Mouse (Mus musculus): ENCODE results near the gene Hapln3. TPM values are rescaled to one million over a fixed set of nuclear protein-coding genes. Genes with fewer than 3 reads are reported as not detected.

Hapln3 gene
- polyA plus RNA-seq, 1 experiment: 0.10 TPM

DNA sequence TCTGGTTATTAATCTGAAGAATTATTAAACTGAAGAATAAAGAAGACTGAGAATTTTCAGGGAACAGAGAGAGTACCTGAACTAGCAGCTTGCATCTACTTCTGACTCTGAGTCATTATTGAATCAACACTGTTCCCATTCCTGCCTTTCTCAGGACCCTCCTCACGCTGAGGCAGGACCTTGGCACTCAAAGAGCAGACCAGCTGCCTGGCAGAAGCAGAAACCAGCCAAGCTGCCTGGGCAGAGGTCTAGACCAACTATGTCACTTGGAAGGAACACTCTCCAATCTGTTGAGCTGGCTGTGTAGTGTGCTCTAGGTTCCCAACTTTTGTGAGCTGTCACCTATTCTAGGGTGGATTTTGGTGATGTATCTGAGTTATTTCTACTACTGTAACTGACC, 28.6 kb upstream of the Hapln3 start:
- H3K4me3 ChIP-seq: no peak overlapping the region
- no peaks in the 10 kb centered on the region for H3K36me3 ChIP-seq (ENCODE audit: control insufficient read depth, insufficient read depth)
- H3K79me2 ChIP-seq (ENCODE audit: control insufficient read depth, insufficient read depth): no peaks in the 10 kb centered on the region
- no peaks in the 10 kb centered on the region for H3K27me3 ChIP-seq (ENCODE audit: control insufficient read depth, insufficient read depth, insufficient read length)
- TF ChIP-seq TCF12 (IDR thresholded peaks at IDR 0.05; ENCODE audit: insufficient read depth, poor library complexity, severe bottlenecking) (no peak), USF1 (IDR thresholded peaks at IDR 0.05; ENCODE audit: low read depth) (no peak), MAX (IDR thresholded peaks at IDR 0.05; ENCODE audit: low read depth) (no peak), SRF (IDR thresholded peaks at IDR 0.05; ENCODE audit: control insufficient read depth, insufficient read length, low read depth) (no peak), CEBPB (IDR thresholded peaks at IDR 0.05; ENCODE audit: insufficient read depth, poor library complexity, severe bottlenecking) (no peak)
- no peak overlapping the region for H3ac ChIP-seq (ENCODE audit: control insufficient read depth, insufficient read length)
- no peak overlapping the region for H3K4me2 ChIP-seq (ENCODE audit: low read depth)

- Histone ChIP-seq H3K27me3 (ENCODE audit: control insufficient read depth, insufficient read depth, insufficient read length) (no peaks in the 10 kb centered on the region), H3K79me2 (ENCODE audit: control insufficient read depth, insufficient read depth) (no peaks in the 10 kb centered on the region), H3K36me3 (ENCODE audit: control insufficient read depth, insufficient read depth) (no peaks in the 10 kb centered on the region), H3ac (ENCODE audit: control insufficient read depth, insufficient read length) (no peak overlapping the region), H3K4me3 (peak overlapping the region; percentile 63), H3K4me2 (ENCODE audit: low read depth) (peak overlapping the region; percentile 88)
- TF ChIP-seq POLR2A (IDR thresholded peaks at IDR 0.05; ENCODE audit: insufficient read length, low read depth) (no peak), REST (IDR thresholded peaks at IDR 0.05; ENCODE audit: insufficient read depth, insufficient read length) (no peak), CEBPB (IDR thresholded peaks at IDR 0.05; ENCODE audit: insufficient read depth, poor library complexity, severe bottlenecking) (no peak), SRF (IDR thresholded peaks at IDR 0.05; ENCODE audit: control insufficient read depth, insufficient read length, low read depth) (no peak), E2F4 (IDR thresholded peaks at IDR 0.05; ENCODE audit: insufficient read depth) (no peak), POLR2AphosphoS2 (IDR thresholded peaks at IDR 0.05; ENCODE audit: insufficient read length, low read depth) (no peak), TCF3 (IDR thresholded peaks at IDR 0.05; ENCODE audit: insufficient read length, low read depth) (no peak), MAX (IDR thresholded peaks at IDR 0.05; ENCODE audit: low read depth) (no peak), TCF12 (IDR thresholded peaks at IDR 0.05; ENCODE audit: insufficient read depth, poor library complexity, severe bottlenecking) (no peak), MYOG (IDR thresholded peaks at IDR 0.05; ENCODE audit: control insufficient read depth in 1 of 3, insufficient read depth in 1 of 3, insufficient read length in 2 of 3, low read depth in 2 of 3) (no peak), USF1 (IDR thresholded peaks at IDR 0.05; ENCODE audit: low read depth) (no peak), MYOD1 (IDR thresholded peaks at IDR 0.05; ENCODE audit: control insufficient read depth in 1 of 3, insufficient read length in 2 of 3, low read depth in 2 of 3) (no peak)
These were observed 18.7 kb upstream of the Hapln3 start for GRCm38 (mm10) chr7:79149522-79149921.

DNA sequence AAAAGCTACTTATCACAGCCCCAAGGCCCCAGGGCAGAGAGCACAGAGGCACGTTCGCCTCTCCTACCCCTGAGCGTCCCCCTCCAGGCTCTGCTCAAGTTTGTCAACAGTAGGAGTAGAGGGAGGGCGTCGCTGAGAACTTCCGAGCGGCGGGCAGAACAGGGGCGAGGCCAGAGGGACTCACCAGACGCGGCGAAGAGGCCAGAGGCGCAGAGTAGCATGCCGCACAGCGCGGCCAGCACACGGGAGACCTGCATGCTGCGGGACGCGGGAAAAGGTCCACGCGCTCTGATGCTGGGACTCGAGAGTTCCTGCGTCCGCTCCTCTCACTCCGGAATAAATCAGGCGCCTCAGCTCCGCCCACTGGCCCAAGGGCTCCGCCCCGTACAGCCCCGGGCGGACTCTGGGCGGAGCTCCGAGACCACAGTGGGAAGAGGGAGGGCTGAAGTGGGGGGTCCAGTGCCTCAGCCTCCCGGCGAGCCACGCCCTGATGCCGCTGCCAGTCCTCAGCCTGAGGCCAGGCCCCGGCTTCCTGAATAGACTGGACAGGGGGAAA, 18.0 kb upstream of the Hapln3 start, which contains the start of gene Mfge8:
Gene Mfge8, minus strand, starts transcription at position 350 of the 556 bp plus-strand sequence.
- Histone ChIP-seq H3K27me3 (ENCODE audit: control insufficient read depth, insufficient read depth, insufficient read length) (no peaks in the 10 kb centered on the region), H3K4me2 (ENCODE audit: low read depth) (peak within 1 kb of the TSS; percentile 88), H3K36me3 (ENCODE audit: control insufficient read depth, insufficient read depth) (no peaks in the 10 kb centered on the region), H3ac (ENCODE audit: control insufficient read depth, insufficient read length) (peak within 1 kb of the TSS; percentile 26), H3K4me3 (peak within 1 kb of the TSS; percentile 63), H3K79me2 (ENCODE audit: control insufficient read depth, insufficient read depth) (no peaks in the 10 kb centered on the region)
- TF ChIP-seq E2F4 (IDR thresholded peaks at IDR 0.05; ENCODE audit: insufficient read depth) (no peak), TCF3 (IDR thresholded peaks at IDR 0.05; ENCODE audit: insufficient read length, low read depth) (no peak), SRF (IDR thresholded peaks at IDR 0.05; ENCODE audit: control insufficient read depth, insufficient read length, low read depth) (no peak), MYOD1 (IDR thresholded peaks at IDR 0.05; ENCODE audit: control insufficient read depth in 1 of 3, insufficient read length in 2 of 3, low read depth in 2 of 3) (no peak), POLR2A (IDR thresholded peaks at IDR 0.05; ENCODE audit: insufficient read length, low read depth) (peak; percentile 93), POLR2AphosphoS2 (IDR thresholded peaks at IDR 0.05; ENCODE audit: insufficient read length, low read depth) (peak; percentile 90), TCF12 (IDR thresholded peaks at IDR 0.05; ENCODE audit: insufficient read depth, poor library complexity, severe bottlenecking) (no peak), MYOG (IDR thresholded peaks at IDR 0.05; ENCODE audit: control insufficient read depth in 1 of 3, insufficient read depth in 1 of 3, insufficient read length in 2 of 3, low read depth in 2 of 3) (peak in 1 of 3 experiments; percentile 4), REST (IDR thresholded peaks at IDR 0.05; ENCODE audit: insufficient read depth, insufficient read length) (no peak), MAX (IDR thresholded peaks at IDR 0.05; ENCODE audit: low read depth) (no peak), USF1 (IDR thresholded peaks at IDR 0.05; ENCODE audit: low read depth) (no peak), CEBPB (IDR thresholded peaks at IDR 0.05; ENCODE audit: insufficient read depth, poor library complexity, severe bottlenecking) (no peak)

GRCm38 (mm10) chr7:79147931-79148653, 17.3 kb upstream of the Hapln3 start:
- Histone ChIP-seq H3K4me2 (ENCODE audit: low read depth) (peak overlapping the region; percentile 88), H3K27me3 (ENCODE audit: control insufficient read depth, insufficient read depth, insufficient read length) (no peaks in the 10 kb centered on the region), H3K36me3 (ENCODE audit: control insufficient read depth, insufficient read depth) (no peaks in the 10 kb centered on the region), H3K79me2 (ENCODE audit: control insufficient read depth, insufficient read depth) (no peaks in the 10 kb centered on the region), H3K4me3 (peak overlapping the region; percentile 63), H3ac (ENCODE audit: control insufficient read depth, insufficient read length) (peak overlapping the region; percentile 26)
- TF ChIP-seq TCF12 (IDR thresholded peaks at IDR 0.05; ENCODE audit: insufficient read depth, poor library complexity, severe bottlenecking) (no peak), MYOD1 (IDR thresholded peaks at IDR 0.05; ENCODE audit: control insufficient read depth in 1 of 3, insufficient read length in 2 of 3, low read depth in 2 of 3) (peak in 1 of 3 experiments; percentile 10)

All from myocyte (in vitro differentiated cells).